Mouse (Mus musculus): ENCODE data around the gene Psmd14.

Gene Psmd14

DNA sequence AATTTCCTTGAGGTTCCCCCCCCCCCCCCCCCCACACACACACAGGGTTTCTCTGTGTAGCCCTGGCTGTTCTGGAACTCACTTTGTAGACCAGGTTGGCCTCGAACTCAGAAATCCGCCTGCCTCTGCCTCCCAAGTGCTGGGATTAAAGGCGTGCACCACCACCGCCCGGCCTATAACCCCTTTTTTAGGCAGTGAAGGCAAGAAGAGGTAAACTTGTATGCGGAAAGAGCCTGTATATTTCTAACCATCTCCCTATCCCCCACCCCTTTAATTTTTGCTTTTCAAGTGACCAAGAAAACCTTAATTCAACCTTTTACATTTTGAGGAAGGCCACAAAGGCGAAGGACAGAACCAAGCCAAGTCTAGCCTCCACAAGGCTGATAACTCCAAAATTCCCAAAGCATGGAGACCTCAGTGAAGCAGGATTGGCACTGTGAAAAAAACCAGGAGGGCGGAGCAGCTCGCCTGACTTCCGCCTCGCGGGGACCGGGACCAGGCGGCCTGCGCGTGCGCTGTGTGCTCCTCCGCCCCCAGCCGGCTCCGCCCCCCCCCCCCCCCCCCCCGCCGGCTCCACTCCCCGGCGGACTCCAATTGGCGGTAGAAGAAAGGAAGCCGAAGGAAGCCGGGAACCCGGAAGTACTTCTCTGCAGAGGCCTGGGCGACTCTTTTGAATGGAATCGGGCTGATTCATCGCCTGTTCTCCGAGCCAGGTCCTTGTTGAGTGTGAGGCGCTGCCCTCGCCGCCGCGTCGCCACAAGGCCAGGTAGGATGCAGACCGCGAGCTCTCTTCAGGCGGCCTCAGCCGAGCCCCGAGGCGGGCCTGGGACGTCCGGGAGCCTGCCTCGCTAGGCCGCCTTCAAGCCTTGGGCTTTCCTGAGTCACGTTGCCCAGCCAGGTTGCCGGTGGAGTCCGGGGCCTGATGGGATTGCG lies at the start of gene Psmd14:
Psmd14 (plus strand) TSS at position 587 of the 933 bp plus-strand sequence.
- DNase-seq (ENCODE audit: low spot score), result peak; percentile 91

DNA sequence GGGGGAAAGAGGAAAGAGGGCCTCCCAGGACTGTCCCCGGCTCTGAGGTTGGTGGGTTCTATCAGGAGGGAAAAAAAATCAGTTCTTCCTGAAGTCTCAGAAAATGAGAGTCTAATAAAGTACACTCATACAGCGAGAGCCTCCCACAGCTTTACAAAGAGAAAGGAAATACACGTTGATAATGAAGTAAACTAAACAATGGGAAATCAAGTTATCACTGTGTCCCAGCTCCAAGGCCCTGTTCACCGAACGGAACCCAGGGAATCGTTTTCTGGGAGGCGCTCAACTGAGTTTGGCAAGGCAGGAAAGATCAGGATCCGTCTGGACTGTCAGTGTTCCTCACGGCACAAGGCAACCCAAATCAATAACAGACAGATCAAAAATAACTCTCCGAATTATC lies 48.7 kb upstream of the Psmd14 start:
- DNase-seq (ENCODE audit: low spot score), result no peak

DNA sequence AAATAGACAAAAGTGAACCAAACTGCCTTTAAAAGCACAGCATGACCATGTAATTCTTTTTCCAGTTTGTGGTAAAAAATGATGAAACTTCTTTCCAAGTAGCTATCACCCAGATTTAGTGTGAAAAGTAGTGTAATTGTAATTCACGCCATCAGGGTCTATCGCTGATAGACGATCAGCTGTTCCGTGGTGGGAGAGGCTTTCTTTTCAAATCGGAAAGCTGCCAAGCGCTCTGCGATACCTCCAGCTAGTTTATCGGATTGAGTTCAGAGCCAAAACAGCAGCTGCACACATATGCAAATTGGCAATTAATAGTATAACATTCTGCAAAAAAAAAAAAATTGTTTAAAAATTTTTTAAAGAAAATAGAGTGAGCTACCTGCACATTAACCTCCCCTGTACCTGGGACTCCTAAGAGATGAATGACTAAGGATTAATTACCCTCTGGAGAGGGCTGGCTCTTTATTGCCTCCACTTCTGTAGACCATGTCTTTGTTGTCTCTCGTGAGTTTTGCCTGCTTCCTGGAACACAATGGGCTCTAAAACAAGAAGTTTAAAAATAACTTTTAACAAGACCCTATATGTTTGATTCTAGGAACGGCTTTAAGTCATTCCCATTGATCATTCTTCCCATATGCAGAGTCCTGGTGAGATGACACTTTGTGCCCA lies 47.8 kb upstream of the Psmd14 start:
- no peak for DNase-seq (ENCODE audit: low spot score)

DNA sequence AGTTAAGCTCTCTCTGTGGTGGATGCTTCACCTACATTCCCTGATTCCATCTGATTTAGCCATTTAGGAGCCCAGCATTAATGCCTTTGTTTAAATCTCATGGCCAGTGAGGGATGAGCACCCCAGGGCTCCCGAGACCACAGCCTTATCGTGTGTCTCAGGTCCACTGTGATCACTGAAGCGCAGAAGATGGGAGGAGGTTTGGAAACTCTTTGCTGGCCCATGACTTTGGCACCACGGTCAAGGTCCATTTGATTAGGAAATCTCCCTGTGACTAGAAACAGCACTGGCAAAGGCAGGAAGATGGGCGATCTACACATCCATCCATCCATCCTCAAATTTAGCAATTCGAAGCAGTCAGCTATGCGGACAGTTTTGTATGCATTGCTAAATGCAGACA lies 44.1 kb upstream of the Psmd14 start:
- no peak for DNase-seq (ENCODE audit: low spot score)

DNA sequence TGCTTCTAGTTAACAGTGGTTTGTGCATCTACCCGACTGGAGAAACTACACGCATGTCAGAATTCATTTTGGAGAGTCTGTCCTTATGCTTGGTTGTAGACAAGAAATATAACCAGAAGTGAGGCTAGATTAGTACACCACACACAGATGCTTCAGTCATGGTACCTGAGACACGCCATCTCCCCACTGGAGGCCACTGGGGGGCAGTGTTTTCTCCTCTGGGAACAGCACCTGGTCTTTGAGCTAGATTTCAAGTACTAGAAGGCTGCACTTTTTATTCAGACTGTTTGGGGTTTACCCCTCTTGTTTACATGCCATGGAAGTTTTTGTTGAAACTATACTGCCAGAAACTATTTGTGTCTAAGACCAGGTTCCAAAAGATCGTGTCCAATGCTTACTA lies 43.2 kb upstream of the Psmd14 start:
- peak; percentile 50 for DNase-seq (ENCODE audit: low spot score)

DNA sequence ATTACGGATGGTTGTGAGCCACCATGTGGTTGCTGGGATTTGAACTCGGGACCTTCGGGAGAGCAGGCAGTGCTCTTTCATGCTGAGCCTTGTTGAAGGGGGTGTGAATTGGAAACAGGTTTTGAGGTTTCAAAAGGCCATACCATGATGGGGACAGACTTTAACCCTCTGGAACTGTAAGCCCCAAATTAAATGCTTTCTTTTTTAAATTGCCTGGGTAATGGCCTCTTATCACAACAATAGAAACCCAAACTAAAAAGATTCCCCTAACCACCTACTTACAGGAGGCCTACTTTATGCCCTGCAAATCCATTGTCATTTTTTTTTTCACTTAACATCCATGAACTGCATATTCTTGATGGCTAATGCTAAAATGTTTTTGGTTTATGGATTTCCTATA lies 36.9 kb upstream of the Psmd14 start:
- no peak for DNase-seq (ENCODE audit: low spot score)

DNA sequence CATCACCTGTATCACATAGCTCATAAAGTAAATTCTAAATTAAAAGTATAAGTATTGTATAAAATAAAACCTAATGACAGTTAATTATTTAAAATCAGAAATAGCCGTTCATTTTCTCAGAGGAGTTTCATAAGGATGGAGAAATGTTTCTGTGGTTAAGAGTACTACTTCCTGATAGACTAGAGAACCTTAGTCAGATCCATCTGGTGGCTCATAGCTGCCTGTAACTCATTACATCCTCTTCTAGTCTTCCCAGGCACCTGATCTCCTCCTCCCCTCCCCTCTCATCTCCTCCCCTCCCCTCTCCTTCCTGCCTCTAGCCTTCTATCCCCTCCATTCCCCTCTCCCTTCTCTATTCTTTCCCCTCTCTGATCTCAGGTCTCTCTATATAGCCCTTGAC lies 29.9 kb upstream of the Psmd14 start:
- no peak for DNase-seq (ENCODE audit: low spot score)

DNA sequence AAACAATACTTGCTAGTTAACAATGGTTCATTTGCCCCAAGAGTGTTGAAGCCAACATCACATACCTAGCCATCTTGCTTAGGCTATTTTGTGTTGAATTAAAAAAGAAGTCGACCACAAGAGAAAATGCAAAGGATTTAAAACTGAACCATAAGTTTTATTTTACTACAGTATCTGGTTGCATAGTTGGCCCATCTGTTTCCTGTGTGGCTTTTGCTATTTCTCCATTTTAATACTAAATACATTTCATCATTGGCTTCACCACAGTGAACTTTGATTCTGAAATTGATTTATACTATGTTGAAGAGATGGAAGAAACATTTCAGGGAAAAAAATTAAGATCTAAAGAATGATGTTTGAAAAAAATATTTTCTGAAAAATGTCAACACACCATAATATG lies 25.0 kb upstream of the Psmd14 start:
- DNase-seq (ENCODE audit: low spot score), result no peak

DNA sequence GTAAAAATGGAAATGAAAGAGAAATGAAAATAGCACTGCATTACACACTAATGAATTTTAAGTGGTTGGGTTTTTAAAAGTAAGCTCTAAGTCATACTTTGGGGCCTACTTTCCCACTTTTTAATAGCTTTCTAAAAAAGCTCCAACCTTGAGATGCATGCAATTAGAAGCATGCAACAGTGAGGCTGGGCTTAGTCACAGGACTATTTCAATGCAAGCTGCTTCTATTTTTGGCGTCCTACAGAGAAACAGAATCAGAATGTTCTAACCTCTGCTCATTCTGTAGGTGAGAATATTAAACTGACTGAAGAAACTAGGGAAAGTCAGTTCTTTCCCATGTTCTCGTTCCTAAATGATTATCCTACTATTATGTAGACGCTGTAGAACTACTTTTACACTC lies 22.4 kb upstream of the Psmd14 start:
- no peak for DNase-seq (ENCODE audit: low spot score)

DNA sequence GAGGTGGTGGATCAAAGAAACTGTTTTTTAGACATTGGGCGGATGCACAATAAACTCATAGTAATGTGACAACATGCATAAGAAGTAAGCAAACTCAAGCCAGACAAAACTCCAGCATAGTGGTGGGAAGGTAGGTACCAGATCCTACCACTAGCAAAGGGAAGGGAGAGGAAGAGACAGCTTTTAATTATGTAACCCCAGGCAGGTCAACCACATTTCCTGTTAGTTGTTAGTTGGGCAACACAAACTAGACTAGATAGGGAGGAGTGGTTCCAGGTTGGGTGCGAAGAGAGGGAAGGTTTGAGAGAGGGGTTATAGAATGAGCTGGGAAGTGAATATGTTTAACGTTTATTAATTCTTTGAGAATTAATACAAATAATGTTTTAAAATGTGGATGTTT lies 1.9 kb upstream of the Psmd14 start:
- DNase-seq (ENCODE audit: low spot score), result no peak

DNA sequence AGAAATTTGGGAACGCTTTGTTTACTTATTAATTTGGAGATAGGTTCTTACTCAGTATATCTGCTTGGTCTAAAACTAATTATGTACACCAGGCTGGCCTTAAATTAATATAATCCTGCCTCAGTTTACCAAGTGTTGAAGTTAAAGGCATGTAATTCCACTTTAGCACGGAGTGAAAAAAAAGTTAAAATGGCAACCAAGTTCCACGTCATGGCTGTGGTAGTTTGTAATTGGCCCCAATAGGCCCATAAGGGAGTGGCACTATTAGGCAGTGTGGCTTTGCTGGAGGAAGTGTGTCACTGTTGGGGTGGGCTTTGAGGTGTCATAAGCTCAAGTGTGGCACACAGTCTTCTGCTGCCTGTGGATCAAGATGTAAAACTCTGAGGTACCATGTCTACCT lies 1.0 kb downstream of the Psmd14 start:
- DNase-seq (ENCODE audit: low spot score), result no peak

DNA sequence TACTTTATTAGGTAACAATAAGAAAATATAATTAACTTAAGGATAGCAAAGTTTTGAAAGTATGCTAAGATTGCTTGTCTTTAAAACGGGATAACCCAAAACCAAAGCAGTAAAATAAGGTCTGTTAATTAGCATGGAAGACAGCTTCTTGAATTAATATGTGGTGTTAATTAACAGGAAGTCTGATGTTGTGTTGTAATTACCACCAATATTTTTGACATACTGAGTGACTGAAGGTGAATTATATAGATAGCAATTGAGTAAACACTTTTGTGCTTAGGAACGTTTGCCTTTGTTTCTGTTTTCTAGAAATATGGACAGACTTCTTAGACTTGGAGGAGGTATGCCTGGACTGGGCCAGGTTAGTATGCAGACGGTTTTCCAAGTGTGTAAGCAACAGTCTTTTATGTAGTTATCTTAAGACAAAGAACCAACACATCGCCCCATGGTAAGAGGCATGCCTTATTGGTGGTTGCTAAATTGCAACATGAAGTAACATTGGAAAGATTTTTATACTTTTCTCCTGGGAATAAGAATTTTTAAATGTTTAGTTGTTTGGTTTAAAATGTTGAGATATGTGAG lies 11.0 kb downstream of the Psmd14 start:
- no peak for DNase-seq (ENCODE audit: low spot score)

DNA sequence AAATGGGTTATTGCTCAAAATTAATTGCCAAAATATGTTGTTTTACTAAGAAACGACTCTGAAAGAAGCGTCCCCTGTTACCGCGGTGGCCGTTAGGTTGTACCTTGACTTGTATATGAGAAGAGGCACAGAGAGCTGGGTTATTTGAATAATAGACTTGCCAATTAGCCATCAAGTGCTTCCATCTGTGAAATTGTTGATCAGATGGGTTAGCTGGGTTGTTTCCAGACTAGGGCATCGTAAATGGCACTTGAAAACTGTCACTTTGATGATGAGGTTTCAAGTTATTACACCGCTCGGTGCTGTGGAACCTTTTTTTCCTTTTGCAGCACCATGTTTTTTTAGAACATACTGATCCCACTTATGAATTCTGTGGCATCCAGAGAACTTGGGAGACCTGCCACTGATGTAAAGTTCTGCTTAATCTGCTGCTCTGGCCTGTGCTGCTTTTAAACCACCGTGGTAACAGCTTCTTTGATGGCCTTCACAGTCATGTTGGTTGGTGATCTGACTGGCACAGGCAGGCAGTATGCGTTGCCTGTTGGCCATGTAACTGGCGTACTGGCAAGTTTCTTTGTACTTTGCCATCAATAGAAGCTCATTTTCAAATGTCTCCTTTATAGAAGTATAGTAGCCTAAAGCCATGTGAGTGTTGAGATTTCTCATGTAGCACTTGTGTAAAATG lies 21.4 kb downstream of the Psmd14 start:
- no peak for DNase-seq (ENCODE audit: low spot score)

DNA sequence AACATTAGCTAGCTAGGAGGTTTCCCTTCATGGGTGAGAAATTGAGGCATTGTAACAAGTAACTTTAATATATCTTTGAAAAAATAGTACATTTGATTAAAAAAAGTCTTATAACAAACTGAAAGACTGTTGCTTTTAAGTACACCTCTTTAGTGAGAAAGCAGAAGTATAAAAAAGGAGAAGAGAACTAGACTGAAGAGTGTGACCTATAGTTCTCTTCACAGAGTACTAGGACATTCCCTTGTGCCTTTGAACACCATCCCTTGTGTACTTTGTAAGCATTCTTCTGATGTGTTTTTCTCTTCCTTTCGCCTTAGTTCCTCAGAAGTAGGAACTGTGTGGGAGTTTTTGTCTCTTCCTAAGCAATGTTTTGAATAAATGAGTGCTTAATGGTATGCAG lies 22.7 kb downstream of the Psmd14 start:
- no peak for DNase-seq (ENCODE audit: low spot score)

DNA sequence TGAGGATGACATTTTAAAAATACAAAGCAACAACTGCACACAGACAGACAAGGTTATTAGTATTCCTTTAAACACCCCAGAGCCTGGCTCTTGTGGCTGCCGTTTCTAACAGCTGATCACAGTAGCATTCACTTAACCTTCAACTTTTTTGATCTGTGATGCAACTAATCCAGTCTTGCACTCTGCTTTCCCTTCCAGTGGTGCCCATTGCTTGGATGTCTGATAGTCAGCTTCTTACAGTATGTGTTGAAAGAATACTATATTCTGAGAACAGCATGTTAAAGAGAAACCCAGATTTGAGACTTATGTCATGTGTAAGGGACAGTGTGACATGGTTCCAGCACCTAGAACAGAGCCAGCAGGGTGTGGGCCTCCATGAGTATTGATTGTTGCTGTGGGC lies 34.6 kb downstream of the Psmd14 start:
- DNase-seq (ENCODE audit: low spot score), result no peak

DNA sequence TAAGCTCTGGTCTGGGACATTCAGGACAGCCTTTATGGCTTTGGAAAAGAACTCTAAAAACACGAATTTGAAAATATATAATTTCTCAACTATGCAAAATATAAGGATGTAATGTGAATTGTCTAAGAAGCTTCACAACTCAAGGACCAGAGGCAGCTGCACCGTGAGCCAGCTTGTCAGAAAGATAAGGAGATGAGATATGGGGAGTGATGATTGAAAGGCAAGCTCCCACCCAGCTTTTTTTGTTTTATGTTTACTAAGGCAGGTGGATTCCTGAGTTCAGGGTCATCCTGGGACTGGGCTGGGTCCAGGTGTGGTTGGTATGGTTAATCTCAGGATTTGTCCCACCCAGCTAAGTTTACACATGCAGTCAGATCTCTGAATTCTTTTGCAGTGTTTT lies 35.1 kb downstream of the Psmd14 start:
- DNase-seq (ENCODE audit: low spot score), result no peak

DNA sequence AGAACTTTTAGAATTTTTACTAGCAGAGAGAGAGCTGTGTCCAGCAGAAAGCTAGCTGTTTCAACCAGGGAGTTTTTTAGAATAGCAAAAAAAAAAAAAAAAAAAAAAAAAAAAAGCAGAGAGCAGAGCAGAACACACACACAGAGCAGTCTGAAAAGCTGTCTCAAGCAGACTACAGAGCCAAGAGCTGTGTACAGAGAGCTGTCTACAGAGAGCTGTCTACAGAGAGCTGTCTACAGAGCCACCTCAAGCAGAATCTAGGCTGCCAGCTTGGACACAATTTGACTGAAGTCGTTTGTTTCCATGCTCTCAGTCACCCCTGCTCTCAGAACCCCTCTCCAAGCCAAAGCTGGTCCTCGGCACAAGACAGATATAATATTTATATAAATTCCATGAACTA lies 35.9 kb downstream of the Psmd14 start:
- no peak for DNase-seq (ENCODE audit: low spot score)

DNA sequence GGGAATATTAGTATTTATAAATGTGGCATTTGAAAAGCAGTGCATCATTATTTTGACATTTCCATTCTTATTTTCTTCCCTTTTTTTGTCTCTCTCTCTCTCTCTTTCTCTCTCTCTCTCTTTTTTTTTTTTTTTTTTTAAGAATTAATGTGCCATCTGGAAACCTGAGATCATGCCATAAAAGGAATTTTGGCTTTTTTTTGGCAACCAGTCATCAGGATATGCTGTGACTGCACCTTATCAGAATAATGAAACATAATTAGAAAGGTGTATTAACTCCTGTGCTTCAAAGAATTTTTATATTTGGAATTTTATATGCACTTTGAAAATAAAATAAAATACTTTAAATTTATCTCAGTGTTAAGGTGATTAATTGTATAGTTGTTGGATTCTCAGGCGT lies 39.2 kb downstream of the Psmd14 start:
- no peak for DNase-seq (ENCODE audit: low spot score)

DNA sequence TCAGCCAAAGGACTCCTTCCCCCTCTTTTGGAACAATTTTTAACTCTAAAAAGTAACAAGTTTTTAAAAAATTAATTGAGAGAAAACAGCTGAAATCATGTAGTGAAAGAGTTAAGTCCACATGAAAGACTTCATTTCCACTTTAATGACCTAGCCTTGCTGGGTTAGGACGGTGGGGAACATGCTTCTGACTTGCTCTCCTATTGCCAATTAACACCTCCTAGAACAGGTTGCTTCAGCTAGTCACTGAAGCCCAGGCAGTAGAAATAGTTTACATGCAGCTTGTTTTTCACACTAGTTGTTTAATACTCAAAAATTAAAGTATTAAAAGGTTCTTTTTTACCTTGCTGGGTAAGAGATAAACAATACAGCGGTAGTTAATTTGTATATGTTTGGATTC lies 39.8 kb downstream of the Psmd14 start:
- DNase-seq (ENCODE audit: low spot score), result peak; percentile 28

DNA sequence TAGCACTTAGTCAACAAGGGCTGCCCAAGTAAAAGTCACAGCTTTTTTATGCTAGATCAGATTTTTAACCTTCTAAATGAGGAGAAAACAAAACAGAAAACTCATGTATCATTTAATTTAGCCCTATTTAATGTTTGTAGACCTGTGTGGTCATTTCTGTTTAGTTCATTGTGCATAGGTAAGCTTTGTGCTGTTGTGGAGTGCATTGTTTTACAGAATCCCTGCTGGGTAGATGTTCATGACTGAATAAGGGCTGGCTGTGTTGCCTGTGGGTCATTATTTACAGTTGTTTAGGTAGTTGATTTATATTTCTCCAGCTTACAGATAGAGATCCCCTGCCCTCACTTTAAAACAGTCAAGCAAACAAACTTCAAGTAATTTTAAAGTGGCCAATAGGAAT lies 40.9 kb downstream of the Psmd14 start:
- DNase-seq (ENCODE audit: low spot score), result no peak

DNA sequence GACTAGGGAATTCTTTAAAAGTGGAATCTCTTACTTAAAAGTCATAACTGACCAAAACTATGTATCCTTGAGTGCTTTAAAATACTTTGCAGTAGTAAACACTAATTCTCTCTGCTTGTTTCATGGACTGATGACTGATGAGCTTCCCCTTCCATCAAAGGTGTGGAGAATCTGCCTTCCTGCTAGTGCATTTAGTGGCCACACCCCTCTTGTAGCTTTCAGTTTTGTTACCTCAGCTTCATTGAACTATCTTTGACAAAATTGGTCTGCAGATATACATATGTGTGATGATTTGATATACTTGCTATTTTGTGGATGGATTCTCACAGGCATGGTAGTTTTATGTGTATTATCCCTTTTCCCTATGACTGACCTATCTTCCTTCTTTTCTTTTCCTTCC lies 43.5 kb downstream of the Psmd14 start:
- no peak for DNase-seq (ENCODE audit: low spot score)

DNA sequence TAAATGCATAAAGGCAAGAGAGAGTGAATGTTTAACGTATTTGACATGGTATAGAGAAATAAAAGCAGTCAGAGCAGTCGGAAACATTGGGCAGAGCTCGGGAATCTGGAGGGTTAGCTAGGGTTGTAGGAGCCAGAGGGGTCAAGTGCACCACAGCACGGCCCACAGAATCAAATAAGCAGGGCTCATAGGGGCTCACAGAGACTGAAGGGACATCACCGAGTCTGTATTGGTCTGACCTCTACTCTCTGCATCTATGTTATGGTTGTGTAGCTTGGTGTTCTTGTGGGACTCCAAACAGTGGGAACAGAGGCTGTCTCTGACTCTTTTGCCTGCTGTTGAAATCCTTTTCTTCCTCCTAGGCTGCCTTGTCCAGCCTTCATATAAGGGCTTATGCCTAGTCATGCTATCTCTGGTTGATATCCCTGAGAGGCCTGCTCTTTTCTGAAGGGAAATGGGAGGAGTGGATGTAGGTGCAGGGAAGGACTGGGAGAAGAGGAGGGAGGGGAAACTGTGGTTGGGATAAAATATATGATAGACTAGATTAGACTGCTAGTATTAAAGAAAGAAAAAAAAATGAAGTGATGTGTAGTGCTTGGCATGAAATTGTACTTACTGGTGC lies 47.9 kb downstream of the Psmd14 start:
- no peak for DNase-seq (ENCODE audit: low spot score)
